Mouse (Mus musculus) forebrain, embryonic 11.5 days (tissue): ENCODE measurements at regions not wholly inside any gene's neighbourhood (a gene's known extent, or its start where the extent isn't known, plus 50 kb on each side); places are given as distances from the start of the nearest gene placed in this dataset.

Source experiments
- ATAC-seq: fragments of 200-750 bp; cut with Nextera tagmentation; replicated peaks from 2 replicates; pipeline ENCODE4 v1.8.0; 2017; ENCODE audit warnings: moderate TSS enrichment; ENCODE audit not compliant: low FRiP score
- DNase-seq: peaks from one replicate; pipeline ENCODE4 v3.0.0-alpha.2; 2017; ENCODE audit warnings: low spot score
- H3K27ac ChIP-seq: fragments of 300-500 bp; sonication (generic); 2 replicates; pipeline ENCODE4 v1.5.1; 2014; ENCODE audit warnings: low read depth, low read length
- H3K27me3 ChIP-seq: fragments of 300-500 bp; sonication (generic); 2 replicates; pipeline ENCODE4 v1.6.1; 2014; ENCODE audit warnings: mild to moderate bottlenecking, low read length, mixed read lengths; ENCODE audit not compliant: control insufficient read depth, insufficient read depth
- H3K36me3 ChIP-seq: fragments of 300-500 bp; sonication (generic); 2 replicates; pipeline ENCODE4 v1.6.1; 2014; ENCODE audit warnings: mild to moderate bottlenecking, low read length, moderate library complexity, mixed read lengths; ENCODE audit not compliant: control insufficient read depth, insufficient read depth
- H3K4me1 ChIP-seq: fragments of 300-500 bp; sonication (generic); replicated peaks from 2 replicates; pipeline ENCODE4 v1.6.1; 2014; ENCODE audit warnings: low read length, mixed read lengths; ENCODE audit not compliant: control insufficient read depth, insufficient read depth
- H3K4me2 ChIP-seq: fragments of 300-500 bp; sonication (generic); 2 replicates; pipeline ENCODE4 v1.6.1; 2014; ENCODE audit warnings: low read depth, mild to moderate bottlenecking, low read length, moderate library complexity, mixed read lengths; ENCODE audit not compliant: severe bottlenecking
- H3K4me3 ChIP-seq: fragments of 300-500 bp; sonication (generic); 2 replicates; pipeline ENCODE4 v1.5.1; 2014; ENCODE audit warnings: low read depth, low read length
- H3K9ac ChIP-seq: fragments of 300-500 bp; sonication (generic); 2 replicates; pipeline ENCODE4 v1.6.1; 2014; ENCODE audit warnings: low read length
- H3K9me3 ChIP-seq: fragments of 300-500 bp; sonication (generic); 2 replicates; pipeline ENCODE4 v1.6.1; 2016; ENCODE audit warnings: low read length, mixed read lengths; ENCODE audit not compliant: control insufficient read depth
- WGBS: fragments of 180-500 bp; shearing (Covaris S2); extraction: QIAGEN DNeasy Blood & Tissue Kit; methylation state at CpG from one replicate; pipeline ENCODE4 v1.1.7; 2014; 5-methylcytosine and 5-hydroxymethylcytosine counted together

DNA sequence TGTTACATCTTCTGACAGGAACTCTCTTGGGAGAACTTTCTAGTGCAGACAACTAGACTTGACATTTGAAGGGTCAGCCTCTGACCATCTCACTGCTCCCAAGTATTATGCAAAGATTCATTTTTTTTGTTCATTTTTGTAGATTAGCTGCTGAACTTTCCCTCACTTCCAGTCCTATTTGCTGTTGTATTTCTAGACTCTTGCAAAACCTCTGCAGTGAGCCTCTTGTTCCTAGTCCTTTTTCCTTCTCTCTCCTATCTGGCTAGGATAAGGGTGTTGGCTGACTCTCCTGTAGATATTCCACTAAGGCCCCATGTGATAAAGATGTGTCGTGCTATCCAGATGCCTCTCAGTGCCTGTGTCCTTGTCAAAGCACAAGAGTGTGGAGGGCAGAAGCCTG, 198.5 kb upstream of the Cpeb2 start:
- ATAC-seq (no peak), DNase-seq (no peak)
- H3K36me3 ChIP-seq = no peaks in the 10 kb centered on the region
- no peaks in the 10 kb centered on the region for H3K4me1 ChIP-seq
- H3K27ac ChIP-seq = no peak overlapping the region
- H3K9ac ChIP-seq = no peak overlapping the region
- no peak overlapping the region for H3K4me2 ChIP-seq
- H3K4me3 ChIP-seq = no peak overlapping the region
- 89% methylated on average over 1 of the region's 1 CpGs for WGBS
- H3K27me3 ChIP-seq = no peaks in the 10 kb centered on the region
- no peaks in the 10 kb centered on the region for H3K9me3 ChIP-seq

DNA sequence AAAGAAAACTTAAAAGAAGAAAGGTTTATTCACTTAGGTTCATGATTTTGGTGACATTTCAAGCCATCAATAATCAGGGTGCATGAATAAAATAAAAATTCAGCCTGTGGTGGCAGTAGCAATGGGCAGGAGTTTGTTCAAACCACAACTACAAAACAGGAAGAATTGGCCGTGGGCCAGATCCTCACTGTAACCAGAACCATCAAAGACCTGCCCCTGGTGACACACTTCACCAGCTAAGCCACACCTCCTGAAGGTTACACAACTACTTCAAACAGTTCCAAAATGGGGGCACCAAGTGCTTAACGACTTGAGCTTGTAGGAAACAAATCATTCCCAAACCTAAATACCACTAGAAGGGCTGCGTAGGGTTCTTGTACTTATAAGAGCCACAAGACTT, 195.4 kb upstream of the Cpeb2 start:
- H3K4me2 ChIP-seq = no peak overlapping the region
- no peak for ATAC-seq

DNA sequence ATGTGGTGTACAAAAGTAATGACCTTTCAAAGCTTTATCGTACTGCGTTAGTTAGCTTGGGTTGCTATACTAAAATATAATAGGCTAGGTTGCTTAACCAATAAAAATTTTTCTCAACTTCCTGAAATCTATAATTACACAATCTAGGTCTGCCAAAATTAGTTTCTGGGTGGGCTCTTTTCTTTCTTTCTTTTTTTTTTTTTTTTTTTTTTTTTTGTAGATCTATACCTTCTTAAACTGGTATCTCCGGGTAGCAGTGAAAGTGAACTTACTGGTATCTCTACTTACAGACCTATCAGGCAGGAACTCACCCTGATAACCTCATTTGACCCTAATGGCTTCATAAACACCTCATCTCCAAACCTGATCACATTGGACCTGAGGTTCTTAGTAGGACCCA, 193.4 kb upstream of the Cpeb2 start:
- Histone ChIP-seq H3K27ac (no peak overlapping the region), H3K9ac (no peak overlapping the region), H3K27me3 (no peaks in the 10 kb centered on the region), H3K36me3 (no peaks in the 10 kb centered on the region), H3K9me3 (no peaks in the 10 kb centered on the region), H3K4me3 (no peak overlapping the region), H3K4me2 (no peak overlapping the region), H3K4me1 (no peaks in the 10 kb centered on the region)
- WGBS = 93% methylated on average over 3 of the region's 3 CpGs
- ATAC-seq = no peak
- DNase-seq = no peak

More for the DNA sequence above, 195.4 kb upstream of the Cpeb2 start:
- no peaks in the 10 kb centered on the region for H3K4me1 ChIP-seq
- H3K27me3 ChIP-seq = no peaks in the 10 kb centered on the region
- WGBS = 80% methylated on average over 3 of the region's 3 CpGs
- no peaks in the 10 kb centered on the region for H3K9me3 ChIP-seq
- H3K9ac ChIP-seq = no peak overlapping the region
- H3K27ac ChIP-seq = no peak overlapping the region
- H3K4me3 ChIP-seq = no peak overlapping the region
- DNase-seq = no peak
- H3K36me3 ChIP-seq = no peaks in the 10 kb centered on the region

DNA sequence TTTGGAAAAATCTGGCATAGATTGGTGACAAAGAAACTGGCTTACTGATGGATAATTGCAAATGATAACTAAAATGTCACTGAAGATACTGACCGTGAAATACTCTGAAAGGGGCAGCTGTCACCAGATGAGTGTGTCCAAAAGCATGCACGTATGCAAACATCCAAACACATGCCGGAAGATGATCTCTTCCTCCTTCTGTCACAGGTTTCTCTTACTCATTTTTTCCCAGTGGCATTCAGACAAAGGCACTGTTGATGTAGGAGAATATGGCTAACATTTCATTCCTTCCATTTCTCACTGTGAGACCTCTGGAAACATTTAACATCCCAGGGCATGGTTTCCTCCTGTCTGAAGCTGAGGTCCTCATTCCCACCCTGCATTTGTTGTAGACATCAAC, 190.4 kb upstream of the Cpeb2 start:
- WGBS = 91% methylated on average over 3 of the region's 3 CpGs
- DNase-seq (no peak), ATAC-seq (no peak)
- Histone ChIP-seq H3K36me3 (no peaks in the 10 kb centered on the region), H3K27ac (no peak overlapping the region), H3K9ac (no peak overlapping the region), H3K4me1 (no peaks in the 10 kb centered on the region), H3K9me3 (no peaks in the 10 kb centered on the region), H3K4me2 (no peak overlapping the region), H3K4me3 (no peak overlapping the region), H3K27me3 (no peaks in the 10 kb centered on the region)

DNA sequence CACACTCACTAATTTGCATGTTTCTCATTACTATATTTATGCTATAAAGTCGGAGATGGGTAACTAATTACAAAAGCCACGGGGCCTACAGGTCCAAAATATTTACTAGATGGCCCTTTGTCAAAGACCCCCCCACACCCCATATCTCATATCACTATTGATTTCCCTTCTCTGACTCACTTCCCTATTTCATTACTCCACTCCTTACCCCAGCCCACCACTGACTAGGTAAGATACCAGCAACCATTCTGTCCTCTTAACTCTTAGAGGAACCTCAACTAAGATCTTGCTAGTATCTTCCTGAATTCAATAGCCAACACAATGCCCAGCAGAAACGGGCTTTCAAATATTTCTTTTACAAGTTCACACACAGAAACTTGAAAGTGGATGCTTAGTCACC, 187.1 kb upstream of the Cpeb2 start:
- ATAC-seq (no peak), DNase-seq (no peak)
- H3K9ac ChIP-seq = no peak overlapping the region
- no peaks in the 10 kb centered on the region for H3K4me1 ChIP-seq
- no peak overlapping the region for H3K27ac ChIP-seq
- H3K9me3 ChIP-seq = no peaks in the 10 kb centered on the region
- no peak overlapping the region for H3K4me3 ChIP-seq
- H3K36me3 ChIP-seq = no peaks in the 10 kb centered on the region
- no peaks in the 10 kb centered on the region for H3K27me3 ChIP-seq
- H3K4me2 ChIP-seq = no peak overlapping the region
- 89% methylated on average over 3 of the region's 3 CpGs for WGBS

DNA sequence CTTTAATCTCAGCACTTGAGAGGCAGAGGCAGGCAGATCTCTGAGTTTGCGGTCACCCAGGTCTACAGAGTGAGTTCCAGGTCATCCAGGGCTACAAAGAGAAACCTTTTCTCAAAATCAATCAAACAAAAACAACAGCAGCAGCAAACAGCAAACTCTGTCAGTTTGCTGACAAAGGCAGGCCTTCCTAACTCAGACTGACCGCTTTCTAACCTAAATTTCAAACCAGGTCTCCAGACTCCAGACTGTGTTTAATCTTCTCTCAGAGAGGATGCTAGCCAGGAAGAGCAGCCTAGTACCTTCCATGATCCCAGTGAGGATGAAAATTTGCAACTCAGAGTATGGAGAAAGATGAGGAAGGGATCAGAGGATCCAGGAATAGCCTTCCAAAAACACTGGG, 185.7 kb upstream of the Cpeb2 start:
- H3K4me2 ChIP-seq = no peak overlapping the region
- DNase-seq (no peak), ATAC-seq (no peak)
- no peaks in the 10 kb centered on the region for H3K27me3 ChIP-seq
- no peaks in the 10 kb centered on the region for H3K4me1 ChIP-seq
- H3K27ac ChIP-seq = no peak overlapping the region
- H3K36me3 ChIP-seq = no peaks in the 10 kb centered on the region
- H3K9me3 ChIP-seq = no peaks in the 10 kb centered on the region
- H3K4me3 ChIP-seq = no peak overlapping the region
- no peak overlapping the region for H3K9ac ChIP-seq
- 94% methylated on average over 2 of the region's 2 CpGs for WGBS

DNA sequence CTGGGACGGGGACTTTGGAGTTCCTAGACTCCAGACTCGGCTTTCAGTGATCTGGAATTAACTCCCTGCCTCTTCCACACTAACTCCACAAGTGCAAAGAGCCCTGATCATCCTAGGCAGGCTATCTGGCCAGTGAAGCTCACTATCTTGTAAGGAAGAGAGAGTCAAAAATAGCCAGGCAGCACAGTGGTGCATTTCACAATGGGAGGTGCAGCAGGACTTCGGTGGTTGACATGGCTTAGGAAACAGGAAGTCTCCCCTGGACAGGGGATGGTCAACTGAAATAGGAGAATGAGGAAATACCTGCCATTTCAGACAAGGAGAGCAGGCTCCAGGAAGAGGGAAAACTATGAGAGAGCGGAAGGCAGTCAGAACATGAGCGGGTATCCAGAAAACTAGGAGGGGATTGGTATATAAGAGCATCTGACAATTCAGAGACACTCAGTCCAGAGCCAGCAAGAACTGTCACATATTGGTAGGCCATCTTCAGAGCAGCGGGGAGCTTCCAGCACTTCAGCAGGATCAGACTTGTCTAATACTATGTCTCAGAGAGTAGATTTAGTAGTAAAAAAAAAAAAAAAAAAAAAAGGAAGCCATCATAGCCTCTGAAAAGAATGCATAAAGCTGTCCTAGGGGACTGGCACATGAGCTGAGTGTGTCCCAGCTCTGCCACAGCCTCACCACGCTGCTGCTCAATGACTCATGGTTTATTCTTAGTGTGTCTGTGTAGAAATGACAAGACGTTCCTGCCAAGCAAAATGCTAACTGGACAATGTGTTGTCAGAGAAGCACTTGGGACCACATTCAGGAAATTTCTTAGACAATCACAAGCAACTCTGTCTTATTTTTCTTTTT, 184.5 kb upstream of the Cpeb2 start:
- Histone ChIP-seq H3K27ac (no peak overlapping the region), H3K27me3 (no peaks in the 10 kb centered on the region), H3K4me3 (no peak overlapping the region), H3K36me3 (no peaks in the 10 kb centered on the region), H3K4me2 (no peak overlapping the region), H3K9me3 (no peaks in the 10 kb centered on the region), H3K9ac (no peak overlapping the region), H3K4me1 (no peaks in the 10 kb centered on the region)
- 89% methylated on average over 8 of the region's 8 CpGs for WGBS
- DNase-seq (no peak), ATAC-seq (no peak)

DNA sequence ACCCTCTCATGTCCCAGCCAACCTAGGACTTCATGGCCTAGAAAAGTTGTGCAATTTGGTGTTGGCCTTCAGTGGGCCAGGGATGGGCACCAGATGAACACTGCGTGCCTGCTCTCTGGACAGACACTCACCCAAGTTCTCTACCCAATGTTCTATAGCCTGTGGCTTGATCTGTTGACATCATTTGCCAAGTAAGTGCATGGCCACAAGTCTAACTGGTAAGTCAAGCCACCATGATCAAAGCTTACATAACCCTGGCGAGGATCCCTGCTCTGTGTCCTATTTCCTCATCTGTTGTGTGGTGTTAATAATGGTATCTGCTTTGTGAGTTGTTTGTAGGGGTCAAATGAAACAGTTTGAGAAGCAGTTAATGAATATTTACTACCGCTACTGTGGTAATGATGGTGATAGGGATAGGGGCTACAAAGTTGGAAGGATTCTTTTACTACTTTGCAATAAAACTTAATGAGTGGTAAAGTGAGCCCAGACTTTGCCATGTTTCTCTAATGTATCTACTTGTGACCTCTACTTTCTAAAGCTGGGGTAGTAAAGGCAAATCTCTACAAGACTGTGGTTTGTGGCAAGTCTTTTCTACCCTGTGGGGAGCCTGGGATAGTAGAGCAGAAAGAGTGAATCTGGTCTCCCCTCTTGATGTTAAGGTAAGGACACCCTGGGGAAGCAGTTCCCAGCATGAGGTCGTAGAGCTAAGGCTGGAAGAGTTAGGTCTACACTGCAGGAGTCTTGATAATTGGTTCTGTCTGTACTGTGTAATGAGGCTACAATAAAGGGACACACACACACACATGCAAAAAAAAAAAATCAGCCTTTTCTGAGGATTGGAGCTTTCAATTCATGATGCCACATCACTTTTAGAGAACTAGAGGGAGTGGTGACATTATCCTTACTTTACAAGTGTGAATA, 183.3 kb upstream of the Cpeb2 start:
- Histone ChIP-seq H3K4me3 (no peak overlapping the region), H3K9me3 (no peaks in the 10 kb centered on the region), H3K36me3 (no peaks in the 10 kb centered on the region), H3K9ac (no peak overlapping the region), H3K27me3 (no peaks in the 10 kb centered on the region), H3K4me1 (no peaks in the 10 kb centered on the region), H3K27ac (no peak overlapping the region), H3K4me2 (no peak overlapping the region)
- ATAC-seq (no peak), DNase-seq (no peak)
- 82% methylated on average over 4 of the region's 4 CpGs for WGBS
